Mouse (Mus musculus): ENCODE results near the gene Slc9a7. TPM values are rescaled to one million over a fixed set of nuclear protein-coding genes. Genes with fewer than 3 reads are reported as not detected.

The Slc9a7 gene
- polyA plus RNA-seq, 1 experiment from 2014 or later, result 2.0 TPM

DNA sequence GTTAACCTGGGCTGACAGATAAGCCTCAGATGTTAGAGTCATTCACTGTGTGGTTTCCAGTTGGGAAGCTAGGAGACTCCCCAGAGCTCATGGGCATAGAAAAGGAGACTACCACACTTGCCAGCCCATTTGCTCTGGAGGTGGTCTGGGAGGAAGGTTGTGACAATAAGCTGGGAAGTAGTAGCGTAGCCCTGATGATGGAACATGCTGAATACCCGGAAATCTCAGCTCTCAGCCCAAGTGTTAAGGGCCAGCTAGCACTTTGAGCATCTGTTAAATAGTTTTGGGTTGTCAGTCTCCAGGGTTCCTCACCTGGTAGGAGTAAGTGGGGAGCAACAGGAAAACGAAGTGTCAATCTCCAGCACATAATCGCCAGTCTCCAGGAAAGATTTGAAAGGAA, 221.4 kb downstream of the Slc9a7 start:
- no peak for DNase-seq (ENCODE audit: low spot score, missing footprints)
- WGBS, result 51% methylated on average over 4 of the region's 4 CpGs
- Histone ChIP-seq H3K4me1 (ENCODE audit: control insufficient read depth, insufficient read depth, low read length) (no peaks in the 10 kb centered on the region), H3K36me3 (ENCODE audit: control insufficient read depth, insufficient read depth, low read length) (no peaks in the 10 kb centered on the region), H3K4me3 (ENCODE audit: low read depth, low read length) (no peak overlapping the region), H3K9me3 (ENCODE audit: control insufficient read depth, low read length) (no peaks in the 10 kb centered on the region), H3K27me3 (ENCODE audit: control insufficient read depth, insufficient read depth, low read length) (no peaks in the 10 kb centered on the region), H3K4me2 (no peak overlapping the region), H3K9ac (ENCODE audit: low read length) (no peak overlapping the region), H3K27ac (ENCODE audit: low read depth, low read length) (no peak overlapping the region)
- no peak for ATAC-seq (ENCODE audit: low FRiP score)

DNA sequence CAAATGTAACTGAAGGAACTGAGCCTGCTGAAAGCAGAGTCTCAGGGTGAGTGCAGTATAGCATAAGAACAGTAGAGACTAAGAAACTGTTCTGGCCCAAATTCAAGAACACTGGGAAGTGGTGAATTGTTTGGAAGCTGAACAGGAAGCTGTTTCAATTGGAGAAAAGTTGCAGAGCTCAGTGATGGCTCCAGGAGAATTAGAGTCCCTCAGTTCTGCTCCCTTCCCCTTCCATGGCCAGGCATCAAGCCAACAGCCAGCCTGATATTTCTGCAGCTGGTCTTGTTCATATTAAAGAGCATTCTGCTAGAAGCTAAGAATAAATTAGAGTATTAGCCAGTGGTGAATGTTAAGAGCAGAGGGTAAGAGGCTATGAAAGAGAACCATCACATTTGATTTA, 225.0 kb downstream of the Slc9a7 start:
- DNase-seq (ENCODE audit: low spot score, missing footprints) (no peak), ATAC-seq (ENCODE audit: low FRiP score) (no peak)
- H3K9ac ChIP-seq (ENCODE audit: low read length), result no peak overlapping the region
- H3K27me3 ChIP-seq (ENCODE audit: control insufficient read depth, insufficient read depth, low read length), result no peaks in the 10 kb centered on the region
- H3K27ac ChIP-seq (ENCODE audit: low read depth, low read length), result no peak overlapping the region
- H3K4me1 ChIP-seq (ENCODE audit: control insufficient read depth, insufficient read depth, low read length), result no peaks in the 10 kb centered on the region
- H3K36me3 ChIP-seq (ENCODE audit: control insufficient read depth, insufficient read depth, low read length), result no peaks in the 10 kb centered on the region
- H3K4me2 ChIP-seq, result no peak overlapping the region
- no peaks in the 10 kb centered on the region for H3K9me3 ChIP-seq (ENCODE audit: control insufficient read depth, low read length)
- no peak overlapping the region for H3K4me3 ChIP-seq (ENCODE audit: low read depth, low read length)

DNA sequence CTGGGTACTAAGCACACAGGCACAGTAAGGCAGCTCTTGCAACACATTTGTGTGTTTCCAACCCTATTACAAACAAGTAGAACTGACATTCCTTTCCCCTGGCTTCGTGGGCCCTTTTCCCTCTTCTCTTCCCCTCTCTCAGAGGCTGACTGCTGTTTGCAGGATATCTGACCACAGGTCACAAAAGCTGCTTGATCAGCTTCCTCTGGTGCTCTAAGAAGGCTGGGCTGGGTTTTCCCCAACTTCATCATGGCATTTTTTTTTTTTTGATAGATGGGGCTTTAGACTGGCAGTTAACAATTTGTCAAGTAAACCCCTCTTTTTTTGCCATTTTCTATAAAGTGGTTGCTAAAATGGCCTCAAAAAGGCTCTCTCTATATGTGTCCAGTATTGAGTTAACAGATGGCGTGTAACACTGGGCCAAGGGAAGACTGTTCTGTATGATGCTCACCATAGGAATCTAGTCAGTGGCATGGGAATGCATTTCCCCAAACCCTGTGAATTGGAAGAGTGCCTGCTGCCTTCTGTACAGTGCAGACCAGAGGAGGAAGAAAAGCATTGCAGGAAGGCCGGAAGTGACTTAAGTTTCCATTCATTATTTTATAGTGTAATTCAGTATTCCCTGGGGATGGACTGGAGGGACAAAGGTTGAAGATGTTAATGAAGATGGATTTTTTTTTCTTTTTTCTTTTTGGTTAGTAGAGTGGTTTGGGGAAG, 229.7 kb downstream of the Slc9a7 start:
- DNase-seq (ENCODE audit: low spot score, missing footprints) (no peak), ATAC-seq (ENCODE audit: low FRiP score) (no peak)
- no peak overlapping the region for H3K27ac ChIP-seq (ENCODE audit: low read depth, low read length)
- no peak overlapping the region for H3K4me2 ChIP-seq
- no peaks in the 10 kb centered on the region for H3K36me3 ChIP-seq (ENCODE audit: control insufficient read depth, insufficient read depth, low read length)
- no peaks in the 10 kb centered on the region for H3K9me3 ChIP-seq (ENCODE audit: control insufficient read depth, low read length)
- no peak overlapping the region for H3K4me3 ChIP-seq (ENCODE audit: low read depth, low read length)
- no peak overlapping the region for H3K9ac ChIP-seq (ENCODE audit: low read length)
- no peaks in the 10 kb centered on the region for H3K4me1 ChIP-seq (ENCODE audit: control insufficient read depth, insufficient read depth, low read length)
- peaks cover 9% of the 10 kb centered on the region for H3K27me3 ChIP-seq (ENCODE audit: control insufficient read depth, insufficient read depth, low read length)
- WGBS, result 60% methylated on average over 3 of the region's 3 CpGs

DNA sequence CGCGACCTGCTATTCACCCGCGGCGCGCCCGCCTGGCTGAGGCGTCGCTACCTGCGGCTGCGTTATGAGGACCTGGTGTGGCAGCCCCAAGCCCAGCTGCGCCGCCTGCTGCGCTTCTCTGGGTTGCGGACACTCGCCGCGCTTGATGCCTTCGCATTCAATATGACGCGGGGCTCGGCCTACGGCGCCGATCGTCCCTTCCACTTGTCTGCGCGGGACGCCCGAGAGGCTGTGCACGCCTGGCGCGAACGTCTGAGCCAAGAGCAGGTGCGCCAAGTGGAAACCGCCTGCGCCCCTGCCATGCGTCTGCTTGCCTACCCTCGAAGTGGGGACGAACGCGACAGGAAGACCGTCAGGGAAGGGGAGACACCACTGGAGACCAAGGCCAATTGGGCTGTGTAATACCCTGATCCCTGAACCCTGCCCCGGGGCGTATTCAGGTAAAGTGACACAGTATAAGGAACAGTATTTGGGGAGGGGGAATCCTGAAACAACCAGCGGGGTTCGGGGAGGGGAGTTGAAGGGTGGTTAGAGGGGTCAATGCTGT, 230.8 kb downstream of the Slc9a7 start:
- peak; percentile 36; the same call in 1 of the 2 replicates for ATAC-seq (ENCODE audit: low FRiP score)

DNA sequence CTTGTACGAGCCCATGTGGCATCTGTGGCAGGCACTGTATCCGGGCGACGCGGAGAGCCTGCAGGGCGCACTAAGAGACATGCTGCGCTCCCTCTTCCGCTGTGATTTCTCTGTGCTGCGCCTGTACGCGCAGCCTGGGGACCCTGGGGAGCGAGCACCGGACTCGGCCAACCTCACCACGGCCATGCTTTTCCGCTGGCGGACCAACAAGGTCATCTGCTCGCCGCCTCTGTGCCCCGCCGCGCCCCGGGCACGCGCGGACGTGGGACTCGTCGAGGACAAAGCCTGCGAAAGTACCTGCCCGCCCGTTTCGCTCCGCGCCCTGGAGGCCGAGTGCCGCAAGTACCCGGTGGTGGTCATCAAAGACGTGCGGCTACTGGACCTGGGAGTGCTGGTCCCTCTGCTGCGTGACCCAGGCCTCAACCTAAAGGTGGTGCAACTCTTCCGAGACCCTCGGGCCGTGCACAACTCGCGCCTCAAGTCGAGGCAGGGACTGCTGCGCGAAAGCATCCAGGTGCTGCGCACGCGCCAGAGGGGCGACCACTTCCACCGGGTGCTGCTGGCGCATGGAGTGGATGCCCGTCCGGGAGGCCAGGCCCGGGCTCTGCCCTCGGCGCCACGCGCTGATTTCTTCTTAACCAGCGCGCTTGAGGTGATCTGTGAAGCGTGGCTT, 231.4 kb downstream of the Slc9a7 start:
- Histone ChIP-seq H3K27me3 (ENCODE audit: control insufficient read depth, insufficient read depth, low read length) (peaks cover 9% of the 10 kb centered on the region), H3K4me2 (peak overlapping the region; percentile 57), H3K4me3 (ENCODE audit: low read depth, low read length) (peak overlapping the region; percentile 32), H3K27ac (ENCODE audit: low read depth, low read length) (no peak overlapping the region), H3K36me3 (ENCODE audit: control insufficient read depth, insufficient read depth, low read length) (no peaks in the 10 kb centered on the region), H3K9me3 (ENCODE audit: control insufficient read depth, low read length) (no peaks in the 10 kb centered on the region), H3K4me1 (ENCODE audit: control insufficient read depth, insufficient read depth, low read length) (no peaks in the 10 kb centered on the region), H3K9ac (ENCODE audit: low read length) (no peak overlapping the region; the same call in 1 of the 2 replicates)
- 22% methylated on average over 63 of the region's 65 CpGs for WGBS
- peak; percentile 63 for ATAC-seq (ENCODE audit: low FRiP score)
- peak; percentile 89 for DNase-seq (ENCODE audit: low spot score, missing footprints)

More for the DNA sequence above, 230.8 kb downstream of the Slc9a7 start:
- DNase-seq (ENCODE audit: low spot score, missing footprints), result peak; percentile 86
- Histone ChIP-seq H3K4me1 (ENCODE audit: control insufficient read depth, insufficient read depth, low read length) (no peaks in the 10 kb centered on the region), H3K27me3 (ENCODE audit: control insufficient read depth, insufficient read depth, low read length) (peaks cover 9% of the 10 kb centered on the region), H3K9me3 (ENCODE audit: control insufficient read depth, low read length) (no peaks in the 10 kb centered on the region), H3K9ac (ENCODE audit: low read length) (no peak overlapping the region; the same call in 1 of the 2 replicates), H3K4me2 (peak overlapping the region; percentile 57), H3K36me3 (ENCODE audit: control insufficient read depth, insufficient read depth, low read length) (no peaks in the 10 kb centered on the region), H3K4me3 (ENCODE audit: low read depth, low read length) (peak overlapping the region; percentile 32), H3K27ac (ENCODE audit: low read depth, low read length) (no peak overlapping the region)
- WGBS, result 23% methylated on average over 47 of the region's 47 CpGs

DNA sequence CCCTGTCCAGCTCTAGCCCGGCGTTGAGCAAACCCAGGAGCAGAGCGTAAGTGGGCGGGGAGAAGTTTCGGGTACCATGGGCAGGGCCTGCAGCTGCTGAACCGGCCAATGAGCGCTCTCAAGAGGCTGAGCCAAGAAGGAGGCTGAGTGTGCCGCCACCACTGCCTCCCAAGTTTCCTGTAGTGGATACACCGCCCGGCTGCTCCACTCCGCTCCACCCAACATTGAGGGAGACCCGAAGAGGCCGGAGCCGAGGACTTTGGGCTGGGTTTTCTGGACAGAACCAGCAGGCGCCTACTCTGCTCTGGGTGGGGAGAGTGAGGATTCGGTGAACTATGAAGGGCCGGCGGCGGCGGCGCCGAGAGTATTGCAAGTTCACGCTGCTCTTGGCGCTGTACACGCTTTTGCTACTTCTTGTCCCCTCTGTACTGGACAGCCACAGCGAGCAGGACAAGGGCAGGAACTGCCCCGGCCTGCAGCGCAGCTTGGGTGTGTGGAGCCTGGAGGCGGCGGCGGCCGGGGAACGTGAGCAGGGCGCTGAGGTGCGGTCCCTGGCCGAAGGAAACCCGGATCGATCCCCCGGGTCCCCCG, 232.1 kb downstream of the Slc9a7 start, which contains the start of gene Chst7:
TSS of gene Chst7 (plus strand) at position 180 of the 591 bp plus-strand sequence.
- H3K27me3 ChIP-seq (ENCODE audit: control insufficient read depth, insufficient read depth, low read length), result peaks cover 9% of the 10 kb centered on the region
- peak within 1 kb of the TSS; percentile 27; the same call in 1 of the 2 replicates for H3K9ac ChIP-seq (ENCODE audit: low read length)
- peak; percentile 95 for ATAC-seq (ENCODE audit: low FRiP score)
- no peak within 1 kb of the TSS for H3K27ac ChIP-seq (ENCODE audit: low read depth, low read length)
- no peaks in the 10 kb centered on the region for H3K4me1 ChIP-seq (ENCODE audit: control insufficient read depth, insufficient read depth, low read length)
- H3K9me3 ChIP-seq (ENCODE audit: control insufficient read depth, low read length), result no peaks in the 10 kb centered on the region
- peak within 1 kb of the TSS; percentile 32 for H3K4me3 ChIP-seq (ENCODE audit: low read depth, low read length)
- 17% methylated on average over 39 of the region's 40 CpGs for WGBS
- no peaks in the 10 kb centered on the region for H3K36me3 ChIP-seq (ENCODE audit: control insufficient read depth, insufficient read depth, low read length)
- peak; percentile 92 for DNase-seq (ENCODE audit: low spot score, missing footprints)
- peak within 1 kb of the TSS; percentile 57 for H3K4me2 ChIP-seq

Other genes with a start within 250 kb of the Slc9a7 start
- 2.3 and 2.8 TPM in 2 replicates for gene Chst7, start 232.2 kb downstream of the Slc9a7 start, polyA plus RNA-seq (2014; fragmentation: Nextera tagmentation; extraction: Ambion mirVana)
- 21.7 and 25.7 TPM in 2 replicates for gene Rp2, start 72.7 kb upstream of the Slc9a7 start, polyA plus RNA-seq (2014; fragmentation: Nextera tagmentation; extraction: Ambion mirVana)
- gene Jade3, start 133.9 kb upstream of the Slc9a7 start, polyA plus RNA-seq (2014; fragmentation: Nextera tagmentation; extraction: Ambion mirVana), result 9.6 and 10.7 TPM in 2 replicates

All from midbrain, embryonic 11.5 days (tissue).